Mouse (Mus musculus): ENCODE results near the gene Jmjd6. TPM values are rescaled to one million over a fixed set of nuclear protein-coding genes. Genes with fewer than 3 reads are reported as not detected.

Gene Jmjd6
- total and polyA plus RNA-seq, 3 experiments, result 175 to 192 TPM; not detected in 1

GRCm38 (mm10) chr11:116864444-116864843 is 21.2 kb upstream of the Jmjd6 start:
- Histone ChIP-seq H3K36me3 (ENCODE audit: control insufficient read depth in 1 of 2, insufficient read depth in 2 of 2, low read length in 2 of 2) (no peaks in the 10 kb centered on the region), H3K9ac (ENCODE audit: control insufficient read depth, low read depth, low read length, poor library complexity, severe bottlenecking) (no peak overlapping the region), H3K9me3 (replicated peaks; ENCODE audit: insufficient read depth, low read length) (no peaks in the 10 kb centered on the region), H3K79me2 (ENCODE audit: control insufficient read depth, insufficient read depth, low read length, poor library complexity) (no peaks in the 10 kb centered on the region), H3K27ac (ENCODE audit: control insufficient read depth, low read depth, low read length) (no peak overlapping the region), H3K27me3 (ENCODE audit: control insufficient read depth in 1 of 2, insufficient read depth in 2 of 2, low read length in 2 of 2) (no peaks in the 10 kb centered on the region), H3K4me1 (ENCODE audit: control insufficient read depth in 1 of 2, insufficient read depth in 2 of 2, low read length in 2 of 2) (no peaks in the 10 kb centered on the region), H3K4me3 (ENCODE audit: control insufficient read depth in 1 of 2, insufficient read depth in 1 of 2, low read depth in 2 of 2, low read length in 2 of 2) (no peak overlapping the region)
- DNase-seq (ENCODE audit: low read depth, low spot score), result no peak
- TF ChIP-seq TBP (IDR thresholded peaks at IDR 0.05; ENCODE audit: low read depth, low read length), result no peak
- no peak for TF ChIP-seq SMC3 (IDR thresholded peaks at IDR 0.05; ENCODE audit: low read depth, low read length)
- no peak for TF ChIP-seq MAFK (IDR thresholded peaks at IDR 0.05; ENCODE audit: borderline replicate concordance, low read depth, low read length)
- no peak for TF ChIP-seq CTCF (IDR thresholded peaks at IDR 0.05 in 2 of 3, conservative IDR thresholded peaks at IDR 0.05 in 1 of 3; ENCODE audit: control insufficient read depth in 1 of 3, insufficient read depth in 1 of 3, low read depth in 2 of 3, low read length in 3 of 3, poor library complexity in 1 of 3, severe bottlenecking in 1 of 3)
- TF ChIP-seq USF1 (IDR thresholded peaks at IDR 0.05; ENCODE audit: low read depth, low read length), result no peak
- TF ChIP-seq POLR2AphosphoS5 (IDR thresholded peaks at IDR 0.05; ENCODE audit: borderline replicate concordance, low read depth, low read length), result no peak
- no peak for TF ChIP-seq GABPA (IDR thresholded peaks at IDR 0.05; ENCODE audit: low read depth, low read length)
- no peak for TF ChIP-seq MYC (IDR thresholded peaks at IDR 0.05; ENCODE audit: low read depth, low read length)
- TF ChIP-seq ETS1 (IDR thresholded peaks at IDR 0.05; ENCODE audit: low read depth, low read length), result no peak
- TF ChIP-seq JUND (IDR thresholded peaks at IDR 0.05; ENCODE audit: low read depth, low read length), result no peak
- no peak for TF ChIP-seq USF2 (IDR thresholded peaks at IDR 0.05; ENCODE audit: borderline replicate concordance in 1 of 2, insufficient read depth in 1 of 2, low read depth in 1 of 2, low read length in 2 of 2)
- TF ChIP-seq MAZ (IDR thresholded peaks at IDR 0.05; ENCODE audit: low read depth, low read length), result no peak
- TF ChIP-seq EP300 (IDR thresholded peaks at IDR 0.05; ENCODE audit: low read depth in 1 of 2, low read length in 2 of 2), result no peak
- no peak for TF ChIP-seq NRF1 (IDR thresholded peaks at IDR 0.05; ENCODE audit: insufficient read depth, low read depth, low read length, poor library complexity, severe bottlenecking)
- TF ChIP-seq GATA1 (IDR thresholded peaks at IDR 0.05; ENCODE audit: low read depth, low read length), result no peak
- no peak for TF ChIP-seq POLR2A (IDR thresholded peaks at IDR 0.05; ENCODE audit: control insufficient read depth in 1 of 2, insufficient read depth in 1 of 2, low read depth in 1 of 2, low read length in 2 of 2, poor library complexity in 1 of 2)
- no peak for TF ChIP-seq MEF2A (IDR thresholded peaks at IDR 0.05; ENCODE audit: extremely low read depth, insufficient replicate concordance, low read depth, low read length, poor library complexity, severe bottlenecking)
- no peak for TF ChIP-seq MYB (IDR thresholded peaks at IDR 0.05; ENCODE audit: low read depth, low read length)

- peak; percentile 86 for DNase-seq (ENCODE audit: low read depth, low spot score)
- H3K27me3 ChIP-seq (ENCODE audit: control insufficient read depth in 1 of 2, insufficient read depth in 2 of 2, low read length in 2 of 2), result no peaks in the 10 kb centered on the region
- H3K4me1 ChIP-seq (ENCODE audit: control insufficient read depth in 1 of 2, insufficient read depth in 2 of 2, low read length in 2 of 2), result peaks cover 6 to 12% of the 10 kb centered on the region in 2 experiments
- H3K9me3 ChIP-seq (replicated peaks; ENCODE audit: insufficient read depth, low read length), result no peaks in the 10 kb centered on the region
- peak overlapping the region; percentile 44 for H3K9ac ChIP-seq (ENCODE audit: control insufficient read depth, low read depth, low read length, poor library complexity, severe bottlenecking)
- TF ChIP-seq TBP (IDR thresholded peaks at IDR 0.05; ENCODE audit: low read depth, low read length), result peak; percentile 55; the same call in 1 of the 2 replicates
- 0 out of 2 replicates have a peak, but pooled peaks have one; percentile 40 for TF ChIP-seq ETS1 (IDR thresholded peaks at IDR 0.05; ENCODE audit: low read depth, low read length)
- no peak for TF ChIP-seq CTCF (IDR thresholded peaks at IDR 0.05 in 2 of 3, conservative IDR thresholded peaks at IDR 0.05 in 1 of 3; ENCODE audit: control insufficient read depth in 1 of 3, insufficient read depth in 1 of 3, low read depth in 2 of 3, low read length in 3 of 3, poor library complexity in 1 of 3, severe bottlenecking in 1 of 3)
- TF ChIP-seq EP300 (IDR thresholded peaks at IDR 0.05; ENCODE audit: low read depth in 1 of 2, low read length in 2 of 2), result peak in 1 of 2 experiments; percentile 42; a peak in 1 of 4 replicates
- TF ChIP-seq MAFK (IDR thresholded peaks at IDR 0.05; ENCODE audit: borderline replicate concordance, low read depth, low read length), result no peak
- peak; percentile 34; the same call in 1 of the 2 replicates for TF ChIP-seq TAL1 (IDR thresholded peaks at IDR 0.05; ENCODE audit: low read length)
- peak; percentile 59; the same call in 1 of the 2 replicates for TF ChIP-seq SIN3A (IDR thresholded peaks at IDR 0.05; ENCODE audit: low read length)
- no peak for TF ChIP-seq POLR2AphosphoS5 (IDR thresholded peaks at IDR 0.05; ENCODE audit: borderline replicate concordance, low read depth, low read length)
- TF ChIP-seq POLR2A (IDR thresholded peaks at IDR 0.05; ENCODE audit: control insufficient read depth in 1 of 2, insufficient read depth in 1 of 2, low read depth in 1 of 2, low read length in 2 of 2, poor library complexity in 1 of 2), result peak in 1 of 2 experiments; percentile 35; a peak in 1 of 4 replicates
- TF ChIP-seq HCFC1 (IDR thresholded peaks at IDR 0.05; ENCODE audit: low read depth, low read length), result peak; percentile 51; the same call in 1 of the 2 replicates
- TF ChIP-seq GATA1 (IDR thresholded peaks at IDR 0.05; ENCODE audit: low read depth, low read length), result peak; percentile 75
- TF ChIP-seq MAX (IDR thresholded peaks at IDR 0.05; ENCODE audit: low read length), result 0 out of 2 replicates have a peak, but pooled peaks have one; percentile 38
- TF ChIP-seq MXI1 (IDR thresholded peaks at IDR 0.05; ENCODE audit: low read depth, low read length), result peak; percentile 22
- TF ChIP-seq GABPA (IDR thresholded peaks at IDR 0.05; ENCODE audit: low read depth, low read length), result no peak
- TF ChIP-seq MYC (IDR thresholded peaks at IDR 0.05; ENCODE audit: low read depth, low read length), result peak; percentile 70
- no peak for TF ChIP-seq USF1 (IDR thresholded peaks at IDR 0.05; ENCODE audit: low read depth, low read length)
- peaks cover 24% of the 10 kb centered on the region for H3K79me2 ChIP-seq (ENCODE audit: control insufficient read depth, insufficient read depth, low read length, poor library complexity)
- H3K36me3 ChIP-seq (ENCODE audit: control insufficient read depth in 1 of 2, insufficient read depth in 2 of 2, low read length in 2 of 2), result peaks cover 0 to 22% of the 10 kb centered on the region in 2 experiments; a peak in 2 of 4 replicates
- H3K4me3 ChIP-seq (ENCODE audit: control insufficient read depth in 1 of 2, insufficient read depth in 1 of 2, low read depth in 2 of 2, low read length in 2 of 2), result peak overlapping the region; percentile 30 to 37
- H3K27ac ChIP-seq (ENCODE audit: control insufficient read depth, low read depth, low read length), result peak overlapping the region; percentile 69
Observed at GRCm38 (mm10) chr11:116857183-116857850, 14.1 kb upstream of the Jmjd6 start.
